Mouse (Mus musculus) A20 (cell line): ENCODE data around the gene Camkk2.

Experiments used
- DNase-seq: peaks from one replicate; pipeline ENCODE4 v3.0.0-alpha.2; 2011; ENCODE audit warnings: low read depth, low spot score

Gene Camkk2

GRCm38 (mm10) chr5:122700109-122700836, 78.9 kb downstream of the Camkk2 start:
- DNase-seq, result no peak

GRCm38 (mm10) chr5:122698701-122699060, 80.5 kb downstream of the Camkk2 start:
- DNase-seq, result no peak

GRCm38 (mm10) chr5:122698041-122698700, 81.0 kb downstream of the Camkk2 start:
- no peak for DNase-seq

GRCm38 (mm10) chr5:122695516-122695915, 83.7 kb downstream of the Camkk2 start:
- no peak for DNase-seq

GRCm38 (mm10) chr5:122693431-122694207, 85.6 kb downstream of the Camkk2 start:
- no peak for DNase-seq

- no peak for DNase-seq
Measured at GRCm38 (mm10) chr5:122690486-122690885, 88.7 kb downstream of the Camkk2 start.

GRCm38 (mm10) chr5:122689153-122689552, 90.1 kb downstream of the Camkk2 start:
- no peak for DNase-seq

- no peak for DNase-seq
Measured at GRCm38 (mm10) chr5:122687391-122687790, 91.8 kb downstream of the Camkk2 start.

- peak; percentile 45 for DNase-seq
Measured at GRCm38 (mm10) chr5:122683926-122684325, 95.3 kb downstream of the Camkk2 start.

- DNase-seq, result no peak
Measured at GRCm38 (mm10) chr5:122681276-122681675, 97.9 kb downstream of the Camkk2 start.
